Mouse (Mus musculus) macrophage (primary cell): ENCODE data around the gene Ralgapa2. TPM values are rescaled to one million over a fixed set of nuclear protein-coding genes. Genes with fewer than 3 reads are reported as not detected.

Experiments used
- H3K27ac ChIP-seq: fragments of 350-480 bp; formaldehyde crosslinking; 2 replicates; pipeline ENCODE4 v1.9.0; 2021
- H3K36me3 ChIP-seq: fragments of 350-480 bp; formaldehyde crosslinking; 2 replicates; pipeline ENCODE4 v1.9.0; 2021; ENCODE audit errors: inconsistent target
- H3K4me3 ChIP-seq: fragments of 350-480 bp; formaldehyde crosslinking; 2 replicates; pipeline ENCODE4 v1.9.0; 2021; ENCODE audit errors: inconsistent target
- H3K79me2 ChIP-seq: fragments of 350-480 bp; formaldehyde crosslinking; 2 replicates; pipeline ENCODE4 v1.9.0; 2021; ENCODE audit errors: inconsistent target
- WGBS: methylation state at CpG from one replicate; pipeline ENCODE4 v1.1.7; 2026; ENCODE audit warnings: inconsistent platforms; ENCODE audit not compliant: missing documents; 5-methylcytosine and 5-hydroxymethylcytosine counted together
- polyA plus RNA-seq: library from polyadenylated mRNA; stranded (reverse); fragments of 250-400 nt; gene quantifications from 3 replicates; pipeline ENCODE4 v1.2.4, GENCODE M21; 2018; ENCODE audit warnings: inconsistent platforms

Gene Ralgapa2
- polyA plus RNA-seq, 1 experiment from 2014 or later: 10.5 TPM

DNA sequence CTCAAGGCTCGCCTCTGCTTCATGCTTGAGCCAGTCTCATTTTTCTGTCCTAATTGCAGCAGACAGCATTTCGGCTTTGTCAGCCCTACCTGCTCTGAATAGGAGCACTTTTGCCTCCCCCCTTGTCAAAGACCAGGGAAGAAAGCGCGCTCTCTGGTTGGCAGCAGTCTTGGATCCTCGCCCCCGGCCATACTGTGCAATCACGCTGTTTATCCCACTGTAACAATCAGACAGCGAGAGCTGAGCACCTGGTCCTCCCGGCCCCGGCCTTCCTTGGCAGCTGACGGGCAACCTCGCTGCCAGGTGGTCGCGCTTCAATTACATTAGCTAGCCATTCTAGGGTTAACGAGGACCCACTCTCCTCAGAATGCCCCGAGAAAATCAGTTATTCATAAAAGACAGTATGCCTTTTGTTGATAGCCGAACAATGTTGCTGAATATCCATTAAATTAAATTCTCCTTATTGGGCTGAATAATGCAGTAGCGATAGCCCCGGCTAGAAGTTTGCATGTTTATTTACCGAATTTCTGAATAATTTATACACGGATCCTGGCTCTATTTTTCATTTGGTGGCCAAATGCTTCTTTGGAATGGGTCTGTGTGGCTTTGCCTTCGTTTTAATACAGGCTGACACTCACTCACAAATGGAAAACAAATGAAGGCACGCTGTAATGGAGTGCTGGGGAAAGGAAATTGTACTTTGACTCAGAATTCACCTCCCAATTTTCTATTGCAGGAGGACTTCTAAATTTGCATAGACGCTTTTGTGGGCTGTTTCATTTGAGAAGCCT lies 232.5 kb downstream of the Ralgapa2 start:
- Histone ChIP-seq H3K27ac (no peak overlapping the region), H3K36me3 (no peaks in the 10 kb centered on the region), H3K4me3 (no peak overlapping the region), H3K79me2 (no peaks in the 10 kb centered on the region)
- 94% methylated on average over 22 of the region's 24 CpGs for WGBS

DNA sequence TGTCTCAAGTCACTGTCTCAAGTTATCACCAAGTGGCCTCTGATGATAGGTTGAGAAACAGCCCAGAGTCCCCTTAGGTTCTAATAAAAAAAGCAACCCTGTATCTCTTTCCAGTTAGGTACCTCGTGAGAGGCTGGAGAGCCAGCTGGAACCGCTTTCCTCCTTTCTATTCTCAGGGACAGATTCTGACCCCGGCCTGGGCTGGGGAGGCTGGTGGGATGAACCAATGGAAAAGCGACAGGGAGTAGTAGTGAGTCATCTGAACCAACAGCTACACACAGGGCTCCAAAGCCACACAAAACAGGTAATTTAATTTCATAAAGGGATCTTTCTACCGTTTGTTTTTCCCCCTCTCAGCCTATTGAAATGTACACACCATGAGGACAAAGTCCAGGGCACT lies 233.8 kb downstream of the Ralgapa2 start:
- WGBS: 77% methylated on average over 5 of the region's 5 CpGs
- no peak overlapping the region for H3K27ac ChIP-seq
- H3K79me2 ChIP-seq: no peaks in the 10 kb centered on the region
- H3K4me3 ChIP-seq: no peak overlapping the region
- no peaks in the 10 kb centered on the region for H3K36me3 ChIP-seq

DNA sequence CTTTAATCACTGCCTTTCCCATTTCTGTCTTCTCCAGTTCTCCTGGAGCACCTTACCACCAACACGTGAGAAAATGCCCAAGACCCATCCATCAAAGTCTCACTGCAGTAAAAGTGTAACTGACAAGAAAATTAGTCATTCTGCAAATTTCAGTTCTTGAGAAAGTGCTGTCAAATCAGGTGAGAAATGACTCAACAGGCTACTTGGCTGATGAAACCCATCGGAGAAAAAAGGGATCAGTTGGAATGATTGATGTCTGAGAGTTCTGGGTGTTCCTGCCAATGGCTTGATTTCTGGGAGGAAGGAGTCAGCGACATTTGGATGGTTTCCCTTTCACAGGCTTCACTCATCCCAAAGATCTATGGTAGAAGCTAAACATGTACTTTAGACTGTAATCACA lies 245.6 kb downstream of the Ralgapa2 start:
- Histone ChIP-seq H3K4me3 (no peak overlapping the region), H3K79me2 (no peaks in the 10 kb centered on the region), H3K27ac (no peak overlapping the region), H3K36me3 (no peaks in the 10 kb centered on the region)
- 86% methylated on average over 3 of the region's 3 CpGs for WGBS

DNA sequence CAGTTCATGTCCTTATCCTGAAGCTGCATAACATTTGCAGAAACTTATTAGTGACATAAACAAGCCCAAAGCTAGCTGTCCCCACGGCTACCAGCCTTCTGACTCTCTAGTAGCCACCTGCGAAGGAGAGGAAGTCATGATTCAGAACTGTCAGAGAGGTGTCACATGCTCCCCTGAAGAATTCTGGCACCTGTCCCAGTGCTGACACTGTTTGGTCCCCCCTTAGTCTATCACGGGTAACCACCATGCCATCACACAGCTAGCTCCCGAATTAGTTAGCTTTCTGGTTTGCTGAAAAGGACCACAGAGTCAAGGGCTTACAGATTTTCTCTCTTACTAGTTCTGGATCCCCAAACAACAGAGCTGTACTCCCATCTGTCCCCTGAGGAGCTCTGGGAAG lies 247.1 kb downstream of the Ralgapa2 start:
- 16% methylated on average over 4 of the region's 4 CpGs for WGBS

DNA sequence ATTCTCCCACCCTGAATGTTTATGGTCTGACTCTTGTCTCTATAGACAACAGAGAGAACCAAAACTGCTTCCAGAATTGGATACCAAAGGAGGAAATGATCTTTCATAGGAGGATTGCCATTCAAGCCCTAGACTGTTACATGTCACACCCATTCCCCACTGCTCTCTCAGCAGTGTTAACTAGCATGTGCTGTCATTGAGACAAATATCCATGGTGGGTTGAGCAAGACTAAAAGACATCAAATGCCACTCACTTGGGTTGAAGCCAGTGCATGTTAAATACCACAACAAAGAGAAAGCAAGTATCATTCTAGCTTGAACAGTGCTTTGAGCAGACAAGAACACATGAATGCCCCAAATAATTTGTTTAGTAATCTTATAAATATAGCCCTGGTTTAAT lies 249.2 kb downstream of the Ralgapa2 start:
- H3K4me3 ChIP-seq: no peak overlapping the region
- no peaks in the 10 kb centered on the region for H3K36me3 ChIP-seq
- H3K79me2 ChIP-seq: no peaks in the 10 kb centered on the region

More for the DNA sequence above, 247.1 kb downstream of the Ralgapa2 start:
- H3K27ac ChIP-seq: no peak overlapping the region
- H3K79me2 ChIP-seq: no peaks in the 10 kb centered on the region
- no peaks in the 10 kb centered on the region for H3K36me3 ChIP-seq
- no peak overlapping the region for H3K4me3 ChIP-seq

DNA sequence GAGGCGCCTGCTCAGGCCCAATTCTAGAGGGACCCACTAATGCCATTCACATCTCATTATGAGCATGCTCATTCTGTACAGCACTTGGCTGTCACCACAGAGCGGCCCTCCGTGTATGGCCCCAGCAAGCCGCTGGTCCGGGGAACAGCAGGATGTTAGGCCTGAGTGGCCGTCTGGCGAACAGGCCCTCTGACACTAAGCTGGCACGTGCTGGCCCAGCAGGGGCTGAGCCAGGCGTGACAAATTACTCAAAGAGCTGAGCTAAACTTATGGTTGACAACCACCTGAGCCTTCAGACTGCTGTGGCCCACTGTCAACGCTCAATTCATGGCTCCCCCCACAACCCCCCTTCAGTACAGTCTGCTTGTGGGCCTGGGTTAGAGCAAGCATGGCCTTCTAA lies 249.9 kb downstream of the Ralgapa2 start:
- 97% methylated on average over 10 of the region's 10 CpGs for WGBS
- H3K36me3 ChIP-seq: no peaks in the 10 kb centered on the region
- H3K27ac ChIP-seq: no peak overlapping the region
- H3K4me3 ChIP-seq: no peak overlapping the region
- H3K79me2 ChIP-seq: no peaks in the 10 kb centered on the region

More for the DNA sequence above, 249.2 kb downstream of the Ralgapa2 start:
- no peak overlapping the region for H3K27ac ChIP-seq

DNA sequence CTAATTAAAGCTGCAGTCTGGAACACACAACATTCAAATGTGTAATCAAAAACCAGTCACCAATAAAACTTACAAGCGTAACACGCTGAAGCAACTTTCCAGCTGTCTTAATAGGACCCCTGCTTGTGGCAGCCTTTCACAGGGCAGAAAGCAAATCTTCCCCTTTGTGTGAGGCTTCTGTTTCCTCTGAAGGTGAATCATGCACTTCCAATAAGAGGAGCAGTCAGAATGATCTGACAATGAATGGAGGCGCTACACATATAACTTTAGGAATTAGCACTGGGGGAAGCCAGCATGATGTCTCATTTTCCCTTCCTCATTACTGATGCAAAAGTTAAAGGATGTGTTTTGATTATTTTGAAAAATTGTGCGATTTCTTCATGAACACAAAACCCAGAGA lies 251.0 kb downstream of the Ralgapa2 start:
- Histone ChIP-seq H3K79me2 (no peaks in the 10 kb centered on the region), H3K36me3 (no peaks in the 10 kb centered on the region)
- 95% methylated on average over 4 of the region's 4 CpGs for WGBS

DNA sequence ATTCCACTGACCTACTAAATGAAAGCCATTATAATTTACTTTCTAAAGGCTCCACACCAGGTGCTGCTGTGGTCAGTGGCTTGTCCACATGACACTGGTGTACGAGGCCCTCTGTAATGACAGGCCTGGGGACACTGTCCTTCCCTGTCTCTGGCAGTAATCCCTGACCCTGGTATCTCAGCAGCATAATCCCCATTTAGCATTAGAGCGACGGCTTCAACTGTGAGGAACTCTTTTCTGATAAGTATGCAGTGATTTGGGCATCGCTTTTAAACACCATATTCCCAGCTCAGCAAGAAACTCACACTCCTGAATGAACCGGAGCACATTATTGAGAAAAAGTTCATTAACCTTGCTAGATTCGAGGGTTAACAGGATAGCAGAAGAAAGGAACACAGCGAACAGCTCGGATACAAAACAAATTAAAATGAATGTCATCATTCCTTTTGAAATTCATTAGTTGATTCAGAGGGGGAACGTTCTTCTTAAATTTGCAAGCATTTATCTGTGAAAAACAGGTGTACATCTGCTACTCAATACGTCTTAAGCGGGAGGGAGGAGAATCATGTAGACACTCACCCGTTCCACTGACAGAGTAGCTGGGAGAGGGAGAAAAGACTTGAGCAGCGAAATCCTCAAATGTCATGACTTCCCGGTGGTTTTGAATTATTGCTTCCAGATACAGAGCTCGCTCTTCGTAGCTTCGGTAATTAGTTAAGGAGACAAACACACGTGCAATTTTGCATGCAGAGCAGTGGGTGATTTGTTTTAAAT lies 252.2 kb downstream of the Ralgapa2 start:
- 97% methylated on average over 18 of the region's 18 CpGs for WGBS
- Histone ChIP-seq H3K79me2 (no peaks in the 10 kb centered on the region), H3K27ac (no peak overlapping the region), H3K36me3 (no peaks in the 10 kb centered on the region), H3K4me3 (no peak overlapping the region)

More for the DNA sequence above, 251.0 kb downstream of the Ralgapa2 start:
- Histone ChIP-seq H3K4me3 (no peak overlapping the region), H3K27ac (no peak overlapping the region)

DNA sequence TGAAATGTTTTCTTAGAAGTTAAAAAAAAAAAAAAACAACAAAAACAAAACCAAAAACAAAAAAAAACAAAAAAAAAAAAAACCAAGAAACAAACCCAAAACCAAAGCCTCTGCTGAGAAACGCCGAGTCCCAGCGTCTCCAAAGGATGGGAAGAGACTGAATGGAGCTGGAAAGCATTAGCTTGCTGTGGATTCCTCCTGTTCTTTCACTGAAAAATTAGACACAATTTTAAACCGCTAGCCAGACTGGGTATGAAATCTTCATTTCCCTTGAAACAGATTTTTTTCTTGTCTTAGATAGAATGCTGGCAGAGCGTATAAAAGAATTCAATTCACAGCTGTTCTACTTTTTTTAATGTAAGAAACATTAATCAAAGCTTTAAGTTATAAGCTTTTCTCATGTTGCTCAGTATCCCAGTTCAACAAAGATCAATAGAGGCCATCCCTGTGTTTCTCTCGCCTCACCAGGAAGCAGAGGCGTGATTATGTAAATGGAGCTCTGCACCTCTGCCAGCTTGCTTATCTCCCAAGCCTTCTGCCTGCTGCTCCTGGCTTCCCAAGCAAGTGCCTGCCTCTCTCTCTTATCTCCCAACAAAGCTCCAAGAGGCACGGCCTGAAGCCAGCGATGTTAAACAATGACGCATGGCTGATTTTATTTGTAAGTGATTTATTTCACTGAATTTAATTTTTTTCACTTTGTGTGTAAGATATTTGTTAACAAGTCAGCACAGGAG lies 253.2 kb downstream of the Ralgapa2 start:
- 95% methylated on average over 10 of the region's 10 CpGs for WGBS
- Histone ChIP-seq H3K79me2 (no peaks in the 10 kb centered on the region), H3K4me3 (no peak overlapping the region), H3K36me3 (no peaks in the 10 kb centered on the region), H3K27ac (no peak overlapping the region)

DNA sequence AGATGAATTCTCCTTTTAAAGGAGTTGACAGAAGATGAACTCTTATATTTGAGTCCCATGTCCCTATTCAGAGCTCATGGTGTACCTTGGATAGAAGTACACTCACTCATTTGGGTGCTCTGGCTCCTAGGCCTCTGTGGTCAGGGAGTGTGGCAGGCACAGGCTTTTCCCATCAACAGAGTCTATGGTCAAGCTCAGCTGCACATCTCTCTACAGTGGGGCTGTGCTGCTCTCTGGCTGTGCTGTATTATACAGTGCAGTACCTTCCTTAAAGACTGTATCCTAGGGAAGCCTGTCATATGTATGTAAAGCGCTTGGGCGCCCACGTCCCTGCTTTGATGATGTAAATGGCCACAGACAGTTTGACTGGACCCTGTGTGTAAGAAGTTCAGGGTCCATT lies 254.5 kb downstream of the Ralgapa2 start:
- Histone ChIP-seq H3K79me2 (no peaks in the 10 kb centered on the region), H3K27ac (no peak overlapping the region), H3K4me3 (no peak overlapping the region), H3K36me3 (no peaks in the 10 kb centered on the region)
- 98% methylated on average over 3 of the region's 3 CpGs for WGBS

DNA sequence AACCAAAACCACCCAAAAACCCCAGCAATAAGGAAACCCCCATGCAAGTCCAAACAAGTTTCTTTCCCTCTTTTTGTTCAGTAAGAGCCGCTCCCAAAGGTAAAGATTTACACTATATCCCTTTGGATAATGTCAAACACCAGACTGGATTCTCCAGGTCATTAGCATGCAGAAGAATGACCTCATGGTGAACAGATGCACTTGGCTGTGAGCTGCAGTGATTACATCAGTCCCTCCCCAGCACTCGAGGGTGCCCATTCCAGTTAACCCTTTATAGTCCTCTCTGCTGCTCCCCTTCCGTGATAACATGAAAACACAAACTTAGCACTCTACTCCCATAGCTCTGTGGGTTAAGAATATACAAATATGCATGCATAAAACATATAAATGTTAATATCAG lies 255.1 kb downstream of the Ralgapa2 start:
- WGBS: 71% methylated on average over 3 of the region's 3 CpGs
- no peaks in the 10 kb centered on the region for H3K36me3 ChIP-seq
- no peak overlapping the region for H3K4me3 ChIP-seq
- no peak overlapping the region for H3K27ac ChIP-seq
- H3K79me2 ChIP-seq: no peaks in the 10 kb centered on the region

DNA sequence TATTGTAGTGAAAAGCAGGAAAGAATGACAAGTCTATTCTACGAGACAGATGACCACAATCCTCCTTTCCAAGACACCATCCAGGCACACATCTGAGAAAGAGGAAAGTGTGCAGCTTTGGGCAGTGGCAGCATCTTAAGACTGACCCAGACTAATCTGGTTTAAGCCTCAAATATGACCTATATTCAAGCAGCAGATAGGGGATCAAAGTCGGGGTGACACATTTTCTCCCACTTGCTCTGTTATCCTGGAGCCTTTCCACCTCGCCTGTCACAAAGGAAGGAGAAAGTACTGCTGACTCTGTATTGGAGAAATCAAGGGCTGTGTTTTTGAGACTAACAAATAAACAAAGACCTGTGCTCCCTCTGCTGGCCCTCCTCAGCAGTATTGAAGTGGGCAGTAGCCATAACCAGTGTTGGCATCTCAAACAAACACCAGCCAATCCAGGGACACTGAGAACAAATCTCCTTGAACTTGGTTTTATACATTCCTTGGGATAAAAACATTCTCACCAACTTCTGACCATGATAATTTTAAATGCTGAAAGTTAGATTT lies 255.7 kb downstream of the Ralgapa2 start:
- 90% methylated on average over 3 of the region's 3 CpGs for WGBS
- Histone ChIP-seq H3K4me3 (no peak overlapping the region), H3K27ac (no peak overlapping the region), H3K79me2 (no peaks in the 10 kb centered on the region), H3K36me3 (no peaks in the 10 kb centered on the region)

DNA sequence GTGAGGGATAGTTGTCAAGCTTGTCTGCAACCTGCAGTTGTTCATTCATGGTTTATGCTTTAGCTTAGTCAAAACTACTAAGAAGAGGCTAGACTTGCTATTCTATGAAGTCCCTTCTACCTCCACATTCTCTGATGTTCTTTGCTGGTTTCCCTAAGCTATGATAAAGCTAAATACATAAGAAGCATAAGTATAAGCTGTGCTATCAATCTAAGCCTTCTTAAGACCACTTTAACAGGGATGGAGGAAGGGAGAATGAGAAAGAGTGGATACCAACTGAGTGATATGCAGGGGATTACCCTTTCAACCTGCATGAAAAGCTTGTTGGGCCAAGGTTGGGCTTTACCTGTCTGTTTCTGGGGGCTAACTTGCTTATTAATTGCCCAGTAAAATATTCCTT lies 256.5 kb downstream of the Ralgapa2 start:
- Histone ChIP-seq H3K27ac (no peak overlapping the region), H3K36me3 (no peaks in the 10 kb centered on the region)

DNA sequence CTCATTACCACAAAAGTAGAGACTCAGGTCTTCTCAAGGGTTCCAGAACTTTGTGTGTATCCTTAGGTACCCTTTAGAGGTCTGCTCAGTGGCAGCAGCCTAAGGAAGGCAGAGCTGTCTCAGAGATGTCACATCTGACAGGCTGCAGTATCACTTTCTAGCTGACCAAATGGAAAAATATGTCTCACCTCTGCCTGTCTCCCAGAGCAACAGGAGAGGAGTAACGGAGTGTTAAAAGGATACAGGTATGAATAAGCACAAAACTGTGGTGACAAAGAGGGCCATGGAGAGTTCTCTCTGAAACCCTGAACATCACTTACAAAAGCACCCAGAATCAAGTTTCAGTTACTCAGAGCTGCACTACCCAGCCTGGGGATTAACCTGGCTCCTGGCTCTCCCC lies 257.8 kb downstream of the Ralgapa2 start:
- no peaks in the 10 kb centered on the region for H3K79me2 ChIP-seq
- H3K4me3 ChIP-seq: no peak overlapping the region
- H3K27ac ChIP-seq: no peak overlapping the region
- H3K36me3 ChIP-seq: no peaks in the 10 kb centered on the region
- WGBS: 100% methylated on average over 1 of the region's 1 CpGs

More for the DNA sequence above, 256.5 kb downstream of the Ralgapa2 start:
- Histone ChIP-seq H3K79me2 (no peaks in the 10 kb centered on the region), H3K4me3 (no peak overlapping the region)
